Mouse (Mus musculus): ENCODE measurements around the gene Tmem69. TPM values are rescaled to one million over a fixed set of nuclear protein-coding genes. Genes with fewer than 3 reads are reported as not detected.
A peak's percentile ranks its signal among the peaks of the same experiment; 100 is the strongest.

The Tmem69 gene
- 10 to 100 TPM; 18.1 to 18.5 TPM for total RNA-seq (2021)
- long read RNA-seq, experiment 1, partial matches to known transcripts: 0 of 3 reads
- long read RNA-seq, experiment 1, other reads (novel, unspliced or antisense): 0 of 3 reads
- long read RNA-seq, experiment 2: 0 reads

GRCm38 (mm10) chr4:116555413-116556300 lies at the start of gene Tmem69:
Gene Tmem69, minus strand, starts transcription at chr4:116555936.
- DNase-seq (ENCODE audit: low spot score): peak; percentile 77

DNA sequence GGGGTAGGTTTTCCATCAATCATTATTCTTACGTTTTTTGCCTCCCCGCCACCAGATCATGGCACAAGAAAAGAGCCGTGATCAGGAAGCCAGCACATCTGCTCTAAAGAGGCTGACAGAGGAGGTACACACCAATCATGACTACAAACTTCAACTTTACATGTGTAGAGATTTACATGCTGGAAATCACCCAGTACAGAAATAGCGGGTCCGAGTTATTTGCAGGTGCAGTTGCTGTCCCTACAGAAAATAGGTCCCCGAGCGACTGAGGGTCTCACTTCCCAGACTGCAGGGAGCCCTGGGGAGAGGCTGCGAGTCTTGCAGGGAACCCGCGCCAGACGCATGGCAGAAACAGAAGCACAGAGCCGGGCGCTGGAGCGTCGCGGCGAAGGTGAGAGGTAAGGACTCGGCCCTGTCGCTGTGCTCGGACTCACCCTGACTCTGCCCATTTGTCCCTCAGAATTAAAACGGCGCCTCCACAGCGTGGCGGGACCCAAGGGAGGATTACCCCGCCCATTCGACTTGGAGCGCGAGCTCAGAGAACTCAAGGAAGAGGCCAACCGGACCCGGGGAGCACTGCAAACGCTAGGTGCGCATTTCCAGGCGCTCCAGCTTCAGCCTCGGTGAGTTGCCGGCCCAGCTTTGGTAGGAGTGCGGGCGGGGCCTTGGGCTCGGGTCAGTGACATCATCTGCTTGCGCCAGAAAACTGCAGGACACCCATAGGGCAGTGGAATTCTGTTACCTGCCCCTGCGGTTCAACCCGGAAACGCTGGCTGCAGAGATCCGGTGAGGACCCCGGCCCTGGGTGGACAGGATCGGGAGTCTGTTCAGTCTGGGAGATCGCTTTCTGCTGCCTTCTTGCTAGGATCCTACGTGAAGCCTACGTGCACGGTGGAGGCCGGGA lies 41.5 kb upstream of the Tmem69 start:
- DNase-seq (ENCODE audit: low spot score): peak; percentile 89

GRCm38 (mm10) chr4:116596379-116596778 lies 40.6 kb upstream of the Tmem69 start, which contains the start of gene Ccdc17:
Gene Ccdc17, plus strand, starts transcription at chr4:116596654.
- no peak for DNase-seq (ENCODE audit: low spot score)

GRCm38 (mm10) chr4:116595793-116596192 lies 40.1 kb upstream of the Tmem69 start:
- no peak for DNase-seq (ENCODE audit: low spot score)

- peak; percentile 2 for DNase-seq (ENCODE audit: low spot score)
These were observed 2.6 kb upstream of the Tmem69 start for GRCm38 (mm10) chr4:116558151-116558882.

DNA sequence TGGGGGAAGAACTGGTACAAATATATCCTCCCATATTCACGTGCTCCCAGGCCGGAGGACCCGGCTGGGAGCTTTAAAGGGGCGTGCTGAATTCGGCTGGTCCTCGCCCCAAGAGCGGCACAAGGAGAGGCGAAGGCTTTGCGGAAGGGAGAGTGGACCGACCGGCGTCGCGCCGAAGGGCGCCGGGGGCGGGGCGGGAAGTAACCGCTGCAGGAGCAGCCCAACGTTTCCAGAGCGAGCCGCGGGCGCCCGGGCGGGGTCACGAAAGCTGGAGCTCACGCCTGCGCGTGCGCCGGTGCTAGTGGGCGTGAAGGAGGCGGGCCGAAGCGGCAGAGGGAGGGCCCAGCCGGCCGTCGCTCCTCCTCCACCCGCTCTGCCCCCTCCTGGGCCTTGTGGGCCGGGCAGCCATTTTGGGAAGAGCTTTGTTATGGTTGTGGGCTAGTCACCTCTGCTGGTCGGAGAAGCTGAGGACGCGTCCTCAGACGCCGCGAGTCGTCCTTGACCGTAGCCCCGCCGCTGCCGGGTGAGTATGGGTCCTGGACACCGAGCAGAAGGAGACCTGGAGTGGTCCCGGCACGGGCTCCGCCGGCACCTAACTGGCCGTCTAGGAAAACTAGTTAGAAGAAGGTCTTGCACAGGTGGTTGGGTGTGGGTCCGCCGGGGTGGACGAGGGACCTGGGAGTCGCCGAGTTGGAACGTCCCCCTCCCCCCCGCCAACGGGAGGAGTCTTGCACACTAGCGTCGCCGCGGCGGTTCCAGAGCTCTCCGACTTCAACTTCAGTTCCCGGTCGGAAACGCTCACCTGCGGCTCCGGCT lies 1.8 kb upstream of the Tmem69 start, which contains the start of gene Gpbp1l1:
TSS of gene Gpbp1l1 (plus strand) at position 353 of the 816 bp plus-strand sequence.
- peak; percentile 97 for DNase-seq (ENCODE audit: low spot score)

GRCm38 (mm10) chr4:116556561-116557305 lies 997 bp upstream of the Tmem69 start:
- DNase-seq (ENCODE audit: low spot score): peak; percentile 95

GRCm38 (mm10) chr4:116553035-116553434 lies 2.7 kb downstream of the Tmem69 start:
- no peak for DNase-seq (ENCODE audit: low spot score)

GRCm38 (mm10) chr4:116550432-116550831 lies 5.3 kb downstream of the Tmem69 start:
- no peak for DNase-seq (ENCODE audit: low spot score)

DNA sequence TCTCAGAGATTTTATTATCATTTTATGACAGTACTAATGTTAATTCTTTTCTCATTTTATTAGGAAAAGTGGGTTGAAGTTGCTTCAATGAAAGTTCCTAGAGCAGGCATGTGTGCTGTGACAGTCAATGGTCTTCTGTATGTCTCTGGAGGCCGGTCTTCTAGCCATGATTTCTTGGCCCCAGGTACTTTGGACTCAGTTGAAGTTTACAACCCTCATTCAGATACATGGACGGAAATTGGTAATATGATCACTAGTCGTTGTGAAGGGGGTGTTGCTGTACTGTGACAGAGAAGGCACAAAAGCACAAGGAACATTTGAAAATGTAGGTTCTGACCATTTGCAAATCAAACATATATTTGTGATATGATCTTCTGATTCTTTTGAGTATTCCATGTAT lies 18.0 kb downstream of the Tmem69 start:
- DNase-seq (ENCODE audit: low spot score): no peak

GRCm38 (mm10) chr4:116536351-116536750 lies 19.4 kb downstream of the Tmem69 start:
- DNase-seq (ENCODE audit: low spot score): no peak

- no peak for DNase-seq (ENCODE audit: low spot score)
These were observed 24.6 kb downstream of the Tmem69 start for GRCm38 (mm10) chr4:116531109-116531508.

DNA sequence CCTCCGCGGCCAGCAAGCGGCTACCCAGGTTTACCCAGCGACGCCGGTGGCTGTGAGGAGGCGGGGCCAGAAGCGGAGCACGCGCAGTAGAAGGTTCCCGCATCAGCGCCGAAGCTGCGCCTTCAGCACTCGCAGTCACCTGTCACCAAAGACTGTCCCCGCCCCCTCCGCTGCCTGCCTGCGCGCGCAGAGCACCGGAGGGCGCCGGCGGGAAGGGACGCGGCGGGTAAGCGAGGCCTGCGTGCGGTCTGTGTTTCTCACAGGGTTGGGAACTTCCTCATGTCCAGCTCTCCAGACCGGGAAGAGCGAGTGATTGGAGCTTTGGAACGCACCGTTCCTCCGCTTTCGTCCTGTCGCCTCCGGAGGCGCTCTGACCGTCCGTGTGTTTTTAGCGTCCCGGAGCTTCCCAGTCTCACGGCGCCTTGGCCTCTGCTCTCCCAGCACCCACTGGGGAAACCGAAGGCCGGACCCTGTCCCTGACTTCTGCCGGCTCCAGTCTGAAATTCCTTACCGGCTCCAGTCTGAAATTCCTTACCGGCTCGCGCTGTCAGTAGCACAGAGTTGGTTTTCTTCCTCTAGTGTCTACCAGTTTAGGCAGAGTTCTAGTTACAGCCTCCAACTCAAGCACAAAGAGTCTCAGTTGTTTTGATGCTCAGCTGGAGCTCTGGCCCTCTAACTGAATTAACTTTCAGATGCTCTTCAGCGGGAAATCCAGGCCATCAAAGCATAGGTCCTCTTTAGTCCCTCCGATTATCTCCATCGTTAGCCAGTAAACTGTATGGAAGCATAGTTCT lies 48.1 kb downstream of the Tmem69 start, which contains the start of gene Ipp:
TSS of gene Ipp (plus strand) at position 125 of the 794 bp plus-strand sequence.
- peak; percentile 94 for DNase-seq (ENCODE audit: low spot score)

GRCm38 (mm10) chr4:116506886-116507424 lies 48.8 kb downstream of the Tmem69 start:
- DNase-seq (ENCODE audit: low spot score): no peak

Data from gastrocnemius, adult 18-20 months (tissue).